Mouse (Mus musculus) MEL-GATA-1-ER (cell line): ENCODE measurements at regions not wholly inside any gene's neighbourhood (a gene's known extent, or its start where the extent isn't known, plus 50 kb on each side); places are given as distances from the start of the nearest gene placed in this dataset.

Source experiments
- DNase-seq: peaks from one replicate; pipeline ENCODE4 v3.0.0-alpha.2; 2012; ENCODE audit warnings: low read depth; ENCODE audit errors: extremely low read depth

DNA sequence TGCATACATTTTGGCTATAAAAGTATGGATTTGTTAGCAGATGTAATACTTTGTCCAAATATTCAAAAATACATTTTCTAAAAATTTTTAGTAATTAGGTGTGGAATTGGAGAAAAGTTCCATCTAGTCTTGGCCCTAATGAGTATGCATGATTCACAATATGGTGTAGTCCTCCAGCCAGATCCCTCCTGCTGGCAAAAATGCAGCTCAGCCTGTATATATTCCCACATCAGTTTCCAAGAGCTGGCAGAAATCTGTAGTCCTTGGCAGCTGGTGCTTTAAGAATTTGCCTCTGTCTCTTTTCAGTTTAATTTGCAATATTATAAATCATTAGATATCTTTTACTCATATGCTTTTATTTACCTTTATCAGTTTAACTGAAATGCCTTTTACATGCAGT is 1358.3 kb downstream of the Lrfn5 start:
- DNase-seq = no peak

DNA sequence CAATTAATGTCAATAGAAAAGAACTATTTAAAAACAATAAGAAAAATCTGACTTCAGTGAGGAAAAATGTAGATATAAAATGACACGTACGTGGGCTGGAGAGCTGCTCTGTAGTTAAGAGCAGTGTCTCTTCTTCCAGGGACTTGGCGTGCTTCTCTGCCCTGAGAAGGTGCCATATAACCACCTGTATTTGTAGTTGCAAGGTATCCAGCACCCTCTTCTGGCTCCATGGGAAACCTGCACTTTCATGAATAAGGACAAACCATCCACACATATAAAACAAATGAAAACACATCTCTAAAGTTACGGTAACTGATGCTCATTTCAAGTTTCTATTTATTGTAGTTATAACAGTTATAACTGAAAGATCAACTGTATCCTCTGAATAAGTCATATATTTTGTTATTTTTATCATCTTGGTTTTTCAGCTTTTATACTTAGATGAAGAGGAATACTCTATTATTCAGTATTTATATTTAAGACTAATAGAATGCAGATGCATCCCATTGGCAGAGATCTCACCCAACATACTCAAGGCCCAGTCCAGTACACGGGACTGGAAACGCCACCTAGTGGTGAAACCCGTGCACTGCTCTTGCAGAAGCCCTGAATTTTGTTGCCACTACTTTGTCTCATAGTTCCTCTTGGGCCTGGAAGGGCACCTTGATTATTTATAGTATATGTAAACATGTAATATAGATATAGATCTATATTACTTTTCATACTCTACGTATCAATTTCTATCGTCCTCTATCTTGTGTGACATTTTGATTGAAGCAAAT is 1370.1 kb downstream of the Lrfn5 start:
- DNase-seq = peak; percentile 46
